Mouse (Mus musculus): ENCODE results near the gene Frmd4a. TPM values are rescaled to one million over a fixed set of nuclear protein-coding genes. Genes with fewer than 3 reads are reported as not detected.
A peak's percentile ranks its signal among the peaks of the same experiment; 100 is the strongest.

The Frmd4a gene
- total and polyA plus RNA-seq, 2 experiments from 2014 or later = 42.5 to 60.2 TPM

DNA sequence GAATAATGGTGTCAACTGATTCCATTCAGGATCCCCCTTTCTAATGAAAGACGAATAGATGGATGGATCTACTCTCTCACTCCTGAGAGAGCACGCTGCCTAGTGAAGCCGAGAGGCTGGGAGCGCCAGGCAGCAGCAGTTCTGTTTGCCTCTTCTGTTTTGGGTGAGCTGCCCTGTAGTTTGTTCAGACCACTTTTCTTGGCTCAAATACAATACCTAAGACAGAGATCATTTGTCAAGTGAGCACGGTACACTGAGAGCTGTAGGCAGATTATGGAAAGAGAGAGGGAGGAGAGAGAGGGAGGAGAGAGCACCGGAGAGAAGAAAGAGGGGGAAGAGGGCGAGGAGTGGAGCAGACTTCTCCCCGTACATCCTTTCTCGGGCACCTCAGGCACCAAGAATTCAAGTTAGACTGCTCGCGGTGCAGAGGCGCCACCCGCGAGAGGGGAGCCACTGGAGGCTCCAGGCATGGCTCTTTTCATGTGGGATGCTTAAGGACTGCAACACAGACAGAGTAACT is 135.1 kb downstream of the Frmd4a start:
- ATAC-seq (ENCODE audit: low FRiP score) (peak; percentile 41; the same call in 1 of the 2 replicates), DNase-seq (ENCODE audit: low spot score) (peak; percentile 54)
- Histone ChIP-seq H3K9ac (replicated peaks; ENCODE audit: low read length, poor library complexity, severe bottlenecking) (peak overlapping the region; percentile 57), H3K9me3 (ENCODE audit: low read length) (no peaks in the 10 kb centered on the region), H3K4me3 (ENCODE audit: low read depth, low read length) (peak overlapping the region; percentile 44), H3K4me2 (ENCODE audit: low read depth, low read length, poor library complexity, severe bottlenecking) (peak overlapping the region; percentile 67), H3K27ac (ENCODE audit: low read depth, low read length) (peak overlapping the region; percentile 82), H3K4me1 (ENCODE audit: insufficient read depth, low read length) (peaks cover 5% of the 10 kb centered on the region), H3K27me3 (ENCODE audit: insufficient read depth, low read length) (no peaks in the 10 kb centered on the region), H3K36me3 (ENCODE audit: insufficient read depth, low read length) (no peaks in the 10 kb centered on the region)
- TF ChIP-seq CTCF (IDR thresholded peaks at IDR 0.05) = no peak
- WGBS = under 1% methylated on average over 14 of the region's 14 CpGs

DNA sequence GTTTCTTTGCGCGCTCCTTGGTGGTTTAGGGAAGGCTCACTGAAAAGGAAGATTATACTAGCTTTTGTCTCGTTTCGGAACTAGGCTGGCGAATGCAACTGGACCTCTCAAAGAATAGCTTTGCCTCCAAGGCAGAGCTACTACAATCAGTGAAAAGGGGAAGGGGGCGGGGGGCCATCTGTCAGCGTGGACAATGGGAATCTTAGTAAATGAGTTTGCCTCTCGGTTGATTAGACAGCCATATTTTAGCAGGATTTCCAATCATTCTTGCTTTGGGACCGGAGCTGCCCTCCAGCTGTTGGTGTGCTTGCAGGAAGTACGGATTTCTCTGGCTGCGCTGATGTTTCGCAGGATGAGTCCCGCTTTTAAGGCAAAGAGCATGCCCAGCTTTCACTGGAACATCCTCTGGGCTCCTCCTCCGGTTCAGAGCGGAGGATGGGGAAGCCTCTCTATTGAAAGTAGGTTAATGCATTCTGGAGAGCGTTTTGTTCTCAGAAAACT is 135.7 kb downstream of the Frmd4a start:
- H3K4me3 ChIP-seq (ENCODE audit: low read depth, low read length) = peak overlapping the region; percentile 44
- WGBS = 0% methylated on average over 16 of the region's 16 CpGs
- DNase-seq (ENCODE audit: low spot score) (peak; percentile 75), ATAC-seq (ENCODE audit: low FRiP score) (peak; percentile 62)
- H3K4me1 ChIP-seq (ENCODE audit: insufficient read depth, low read length) = peaks cover 5% of the 10 kb centered on the region
- peak overlapping the region; percentile 82 for H3K27ac ChIP-seq (ENCODE audit: low read depth, low read length)
- H3K4me2 ChIP-seq (ENCODE audit: low read depth, low read length, poor library complexity, severe bottlenecking) = peak overlapping the region; percentile 67
- H3K36me3 ChIP-seq (ENCODE audit: insufficient read depth, low read length) = no peaks in the 10 kb centered on the region
- 0 out of 2 replicates have a peak, but pooled peaks have one; percentile 17 for TF ChIP-seq CTCF (IDR thresholded peaks at IDR 0.05)
- no peaks in the 10 kb centered on the region for H3K27me3 ChIP-seq (ENCODE audit: insufficient read depth, low read length)
- H3K9ac ChIP-seq (replicated peaks; ENCODE audit: low read length, poor library complexity, severe bottlenecking) = peak overlapping the region; percentile 57
- H3K9me3 ChIP-seq (ENCODE audit: low read length) = no peaks in the 10 kb centered on the region

DNA sequence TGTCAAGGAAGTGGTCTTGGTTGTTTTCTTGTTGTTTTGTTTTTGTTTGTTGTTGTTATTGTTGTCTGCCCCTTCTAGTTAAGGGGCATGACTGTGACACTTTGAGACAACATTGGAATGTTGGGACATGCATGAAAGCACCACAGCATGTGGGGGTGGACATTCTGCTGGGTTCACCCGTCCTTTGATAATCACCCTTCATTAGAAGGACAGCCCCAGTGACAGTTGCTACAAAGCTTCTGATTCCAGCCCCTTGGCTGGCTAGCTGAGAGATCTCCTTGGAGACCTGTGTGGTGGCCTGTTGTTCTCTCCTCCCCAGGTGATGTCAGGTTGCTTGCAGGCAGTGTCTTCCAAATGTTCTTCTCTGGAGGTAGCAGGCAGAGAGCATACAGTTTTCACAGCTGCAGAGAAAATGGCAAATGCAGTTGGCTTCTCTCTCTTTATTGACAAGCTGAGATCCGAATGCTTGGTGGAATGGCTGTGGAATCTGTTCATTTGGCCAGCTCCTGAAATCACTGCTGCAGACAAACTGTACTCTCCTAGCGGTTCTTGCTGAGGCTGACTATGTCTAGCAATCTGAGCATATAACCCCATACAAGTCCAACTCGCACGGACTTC is 136.6 kb downstream of the Frmd4a start:
- DNase-seq (ENCODE audit: low spot score) = peak; percentile 41
- no peak for ATAC-seq (ENCODE audit: low FRiP score)

DNA sequence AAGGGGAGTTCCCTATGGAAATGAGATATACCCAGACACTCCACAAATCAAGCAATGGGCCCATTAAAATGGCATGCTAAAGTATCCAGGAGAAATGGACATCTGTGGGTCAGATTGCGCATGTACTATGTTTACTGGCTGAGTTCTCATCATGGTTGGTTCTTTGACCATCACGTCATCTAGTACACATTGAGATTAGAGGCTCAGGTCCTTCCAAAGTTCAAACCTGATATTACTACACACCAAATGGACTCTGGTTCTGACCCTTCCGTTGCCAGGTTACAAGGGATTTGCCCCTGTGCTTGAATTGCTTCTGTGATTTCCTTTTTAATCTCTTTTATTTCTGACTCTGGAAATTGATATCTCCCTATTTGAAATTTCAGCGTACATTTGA is 137.1 kb downstream of the Frmd4a start:
- peak overlapping the region; percentile 67 for H3K4me2 ChIP-seq (ENCODE audit: low read depth, low read length, poor library complexity, severe bottlenecking)
- no peak for TF ChIP-seq CTCF (IDR thresholded peaks at IDR 0.05)
- H3K36me3 ChIP-seq (ENCODE audit: insufficient read depth, low read length) = no peaks in the 10 kb centered on the region
- no peak for DNase-seq (ENCODE audit: low spot score)
- peak overlapping the region; percentile 44 for H3K4me3 ChIP-seq (ENCODE audit: low read depth, low read length)
- peak overlapping the region; percentile 82; the same call in 1 of the 2 replicates for H3K27ac ChIP-seq (ENCODE audit: low read depth, low read length)
- peaks cover 5% of the 10 kb centered on the region for H3K4me1 ChIP-seq (ENCODE audit: insufficient read depth, low read length)
- no peaks in the 10 kb centered on the region for H3K9me3 ChIP-seq (ENCODE audit: low read length)
- H3K9ac ChIP-seq (replicated peaks; ENCODE audit: low read length, poor library complexity, severe bottlenecking) = 0 out of 2 replicates have a peak overlapping the region, but pooled peaks have one; percentile 34
- H3K27me3 ChIP-seq (ENCODE audit: insufficient read depth, low read length) = no peaks in the 10 kb centered on the region
- ATAC-seq (ENCODE audit: low FRiP score) = no peak
- 52% methylated on average over 4 of the region's 4 CpGs for WGBS

More for the DNA sequence above, 136.6 kb downstream of the Frmd4a start:
- 22% methylated on average over 5 of the region's 5 CpGs for WGBS
- Histone ChIP-seq H3K4me2 (ENCODE audit: low read depth, low read length, poor library complexity, severe bottlenecking) (peak overlapping the region; percentile 67), H3K9me3 (ENCODE audit: low read length) (no peaks in the 10 kb centered on the region), H3K27me3 (ENCODE audit: insufficient read depth, low read length) (no peaks in the 10 kb centered on the region), H3K9ac (replicated peaks; ENCODE audit: low read length, poor library complexity, severe bottlenecking) (peak overlapping the region; percentile 34), H3K36me3 (ENCODE audit: insufficient read depth, low read length) (no peaks in the 10 kb centered on the region), H3K4me3 (ENCODE audit: low read depth, low read length) (peak overlapping the region; percentile 44), H3K27ac (ENCODE audit: low read depth, low read length) (peak overlapping the region; percentile 82), H3K4me1 (ENCODE audit: insufficient read depth, low read length) (peaks cover 5% of the 10 kb centered on the region)
- TF ChIP-seq CTCF (IDR thresholded peaks at IDR 0.05) = no peak

DNA sequence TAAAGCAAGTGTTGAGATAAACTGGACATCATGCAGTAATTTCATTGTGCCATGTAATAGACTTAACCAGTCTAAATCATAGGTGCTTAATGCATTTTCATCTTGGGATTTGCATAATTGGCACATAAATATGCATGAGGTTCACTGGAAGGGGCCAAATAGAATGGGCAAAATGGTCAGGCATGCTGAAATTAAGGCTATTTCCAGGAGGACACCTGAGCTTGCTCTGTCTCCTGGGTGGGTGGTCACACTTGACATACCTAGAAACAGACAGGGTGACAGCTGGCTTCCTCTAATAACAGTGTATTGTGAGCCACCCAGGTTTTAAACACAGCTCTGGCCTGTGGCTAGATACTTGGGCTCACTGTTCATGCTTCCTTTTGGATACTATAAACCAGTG is 137.9 kb downstream of the Frmd4a start:
- peak; percentile 14 for DNase-seq (ENCODE audit: low spot score)
- no peak overlapping the region for H3K9ac ChIP-seq (replicated peaks; ENCODE audit: low read length, poor library complexity, severe bottlenecking)

DNA sequence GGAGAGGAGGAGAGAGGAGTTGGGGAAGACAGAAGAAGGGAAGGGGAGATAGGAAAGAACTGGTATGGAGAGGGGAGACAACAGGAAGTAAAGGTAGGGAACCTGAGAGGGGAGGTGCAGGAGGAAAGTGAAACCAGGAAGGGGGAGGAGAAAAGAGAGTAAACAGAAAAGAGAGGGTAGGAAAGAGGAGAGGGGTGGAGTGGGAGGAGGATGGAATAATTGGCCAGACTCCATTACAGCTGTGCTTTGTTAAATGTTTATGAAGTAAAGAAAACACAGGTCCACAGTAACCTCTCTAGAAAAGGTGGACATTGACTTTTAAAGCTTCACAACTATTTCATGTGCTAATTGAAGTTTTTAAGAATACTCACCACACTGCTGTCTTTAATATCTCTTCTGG is 139.0 kb downstream of the Frmd4a start:
- no peak for TF ChIP-seq CTCF (IDR thresholded peaks at IDR 0.05)
- H3K9ac ChIP-seq (replicated peaks; ENCODE audit: low read length, poor library complexity, severe bottlenecking) = no peak overlapping the region
- H3K4me3 ChIP-seq (ENCODE audit: low read depth, low read length) = no peak overlapping the region
- H3K4me1 ChIP-seq (ENCODE audit: insufficient read depth, low read length) = peaks cover 5% of the 10 kb centered on the region
- no peaks in the 10 kb centered on the region for H3K9me3 ChIP-seq (ENCODE audit: low read length)
- no peak overlapping the region for H3K4me2 ChIP-seq (ENCODE audit: low read depth, low read length, poor library complexity, severe bottlenecking)
- no peak for ATAC-seq (ENCODE audit: low FRiP score)
- no peak for DNase-seq (ENCODE audit: low spot score)
- no peaks in the 10 kb centered on the region for H3K36me3 ChIP-seq (ENCODE audit: insufficient read depth, low read length)
- no peaks in the 10 kb centered on the region for H3K27me3 ChIP-seq (ENCODE audit: insufficient read depth, low read length)
- H3K27ac ChIP-seq (ENCODE audit: low read depth, low read length) = no peak overlapping the region

More for the DNA sequence above, 137.9 kb downstream of the Frmd4a start:
- Histone ChIP-seq H3K27ac (ENCODE audit: low read depth, low read length) (no peak overlapping the region; the same call in 1 of the 2 replicates), H3K4me2 (ENCODE audit: low read depth, low read length, poor library complexity, severe bottlenecking) (peak overlapping the region; percentile 67), H3K36me3 (ENCODE audit: insufficient read depth, low read length) (no peaks in the 10 kb centered on the region), H3K27me3 (ENCODE audit: insufficient read depth, low read length) (no peaks in the 10 kb centered on the region), H3K4me1 (ENCODE audit: insufficient read depth, low read length) (peaks cover 5% of the 10 kb centered on the region), H3K9me3 (ENCODE audit: low read length) (no peaks in the 10 kb centered on the region), H3K4me3 (ENCODE audit: low read depth, low read length) (peak overlapping the region; percentile 10; the same call in 1 of the 2 replicates)
- ATAC-seq (ENCODE audit: low FRiP score) = no peak
- TF ChIP-seq CTCF (IDR thresholded peaks at IDR 0.05) = no peak

Measured in midbrain, postnatal 0 days (tissue).